Mouse (Mus musculus) heart, adult 2 months (tissue): ENCODE data around the gene Dync1li1.

Experiments used
- CTCF ChIP-seq: fragments of 200-600 bp; IDR thresholded peaks from 2 replicates; pipeline ENCODE4 v1.8.1; 2022; ENCODE audit warnings: antibody characterized with exemption, mild to moderate bottlenecking, moderate library complexity
- POLR2A ChIP-seq: fragments of 200-500 bp; IDR thresholded peaks from 2 replicates; pipeline ENCODE4 v1.6.1; 2011; ENCODE audit warnings: mild to moderate bottlenecking, low read depth, low read length, control low read depth; ENCODE audit not compliant: insufficient read depth

DNA sequence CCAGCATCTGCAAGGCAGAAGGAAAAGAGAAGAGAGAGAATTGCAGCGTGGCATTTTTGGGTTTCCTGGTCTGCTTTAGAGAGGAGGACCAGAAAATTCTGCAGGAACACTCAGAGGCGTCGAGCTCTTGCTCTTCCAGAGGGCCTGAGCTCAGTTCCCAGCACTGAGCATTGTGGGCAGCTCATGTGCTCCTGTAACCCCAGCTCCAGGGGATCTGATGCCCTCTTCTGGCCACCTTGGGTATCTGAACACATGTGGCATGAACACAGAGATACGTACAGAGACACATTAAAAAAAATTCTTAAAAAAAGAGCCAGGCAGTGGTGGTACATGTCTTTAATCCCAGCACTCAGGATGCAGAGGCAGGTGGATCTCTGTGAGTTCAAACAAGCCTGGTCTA, 33.2 kb upstream of the Dync1li1 start:
- TF ChIP-seq CTCF (0 out of 2 replicates have a peak, but pooled peaks have one; percentile 5), POLR2A (no peak)
